Mouse (Mus musculus): Measurements from ENCODE around the gene Nrip1. TPM values are rescaled to one million over a fixed set of nuclear protein-coding genes. Genes with fewer than 3 reads are reported as not detected.

The Nrip1 gene
- total and polyA plus RNA-seq, 2 experiments from 2014 or later: 29.5 to 33.7 TPM

DNA sequence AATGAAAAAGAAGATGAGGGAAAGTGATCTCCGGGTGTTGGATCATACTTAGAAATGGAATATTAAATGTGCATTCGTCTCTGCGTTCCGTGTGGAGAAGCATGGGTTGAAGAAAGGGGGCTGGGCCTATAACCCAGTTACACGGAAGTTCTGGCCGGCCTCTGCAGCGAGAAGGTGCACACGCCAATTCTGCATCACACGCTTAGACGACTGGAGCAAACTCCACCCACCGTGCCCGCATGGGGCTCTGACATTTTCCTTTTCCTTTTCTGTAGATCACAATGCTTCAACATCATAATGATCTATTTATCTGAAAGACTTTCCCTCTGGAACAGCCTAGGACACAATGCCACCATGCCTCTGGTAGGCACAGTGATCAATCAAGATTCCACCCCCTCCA is 16.5 kb downstream of the Nrip1 start:
- Histone ChIP-seq H3K27ac (ENCODE audit: low read depth, low read length) (no peak overlapping the region), H3K9me3 (ENCODE audit: low read length) (no peaks in the 10 kb centered on the region), H3K4me2 (ENCODE audit: low read depth, low read length, poor library complexity, severe bottlenecking) (no peak overlapping the region), H3K36me3 (ENCODE audit: insufficient read depth, low read length) (no peaks in the 10 kb centered on the region), H3K27me3 (ENCODE audit: insufficient read depth, low read length) (no peaks in the 10 kb centered on the region), H3K4me3 (ENCODE audit: low read depth, low read length) (no peak overlapping the region), H3K4me1 (ENCODE audit: insufficient read depth, low read length) (no peaks in the 10 kb centered on the region), H3K9ac (replicated peaks; ENCODE audit: low read length, poor library complexity, severe bottlenecking) (no peak overlapping the region)
- WGBS: 95% methylated on average over 12 of the region's 12 CpGs
- no peak for DNase-seq (ENCODE audit: low spot score)
- no peak for TF ChIP-seq CTCF (IDR thresholded peaks at IDR 0.05)
- no peak for ATAC-seq (ENCODE audit: low FRiP score)

DNA sequence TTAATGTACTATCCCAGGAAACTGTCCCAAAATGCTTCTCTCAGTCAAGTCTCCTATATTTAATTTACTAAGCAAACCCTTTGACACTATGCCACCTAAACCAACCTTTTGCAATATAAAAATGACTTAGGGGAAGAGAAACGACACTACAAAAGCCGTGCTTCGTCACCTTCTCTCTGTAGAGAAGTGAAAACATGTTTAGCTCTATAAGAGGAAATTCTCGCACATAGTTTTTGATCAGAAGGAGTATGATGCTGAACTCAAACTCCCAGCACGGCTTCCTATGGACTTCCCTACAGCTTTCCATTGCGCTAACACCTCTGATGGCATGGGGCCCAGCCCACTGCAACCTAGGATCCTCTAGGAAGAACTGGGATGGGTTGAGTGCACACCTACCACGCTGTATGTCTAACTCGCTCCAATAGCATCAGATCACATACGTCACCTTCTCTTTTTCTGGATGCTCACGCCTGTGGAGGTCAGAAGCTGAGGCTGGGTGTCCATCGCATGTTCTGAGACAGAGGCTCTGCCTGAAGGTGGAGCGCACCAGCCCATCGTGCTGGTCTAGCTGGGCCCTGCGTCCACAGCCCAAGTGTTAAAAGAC is 17.6 kb downstream of the Nrip1 start:
- DNase-seq (ENCODE audit: low spot score) (no peak), ATAC-seq (ENCODE audit: low FRiP score) (no peak)
- Histone ChIP-seq H3K4me3 (ENCODE audit: low read depth, low read length) (no peak overlapping the region), H3K9me3 (ENCODE audit: low read length) (no peaks in the 10 kb centered on the region), H3K4me2 (ENCODE audit: low read depth, low read length, poor library complexity, severe bottlenecking) (no peak overlapping the region), H3K9ac (replicated peaks; ENCODE audit: low read length, poor library complexity, severe bottlenecking) (no peak overlapping the region), H3K36me3 (ENCODE audit: insufficient read depth, low read length) (no peaks in the 10 kb centered on the region), H3K4me1 (ENCODE audit: insufficient read depth, low read length) (no peaks in the 10 kb centered on the region), H3K27me3 (ENCODE audit: insufficient read depth, low read length) (no peaks in the 10 kb centered on the region), H3K27ac (ENCODE audit: low read depth, low read length) (no peak overlapping the region)
- 95% methylated on average over 14 of the region's 14 CpGs for WGBS
- TF ChIP-seq CTCF (IDR thresholded peaks at IDR 0.05): no peak

DNA sequence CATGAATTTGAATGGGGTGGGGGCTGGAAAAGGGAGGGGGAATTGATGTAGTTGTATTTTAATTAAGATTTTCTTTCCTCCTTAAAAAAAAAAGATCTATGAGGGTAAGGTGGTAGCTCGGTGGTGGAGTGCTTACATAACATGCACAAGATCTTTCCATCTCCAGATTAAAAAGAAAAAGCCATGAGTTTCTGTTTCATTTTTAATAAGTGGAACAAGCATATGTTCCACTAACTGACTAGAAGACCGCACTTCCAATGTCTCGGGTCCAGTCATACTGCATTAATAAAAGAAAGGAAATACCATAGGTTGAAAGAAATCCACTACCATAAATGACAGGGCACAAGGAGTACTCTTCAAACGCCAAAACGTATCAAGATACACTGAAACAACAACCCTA is 18.4 kb downstream of the Nrip1 start:
- no peak for ATAC-seq (ENCODE audit: low FRiP score)
- 80% methylated on average over 5 of the region's 5 CpGs for WGBS

DNA sequence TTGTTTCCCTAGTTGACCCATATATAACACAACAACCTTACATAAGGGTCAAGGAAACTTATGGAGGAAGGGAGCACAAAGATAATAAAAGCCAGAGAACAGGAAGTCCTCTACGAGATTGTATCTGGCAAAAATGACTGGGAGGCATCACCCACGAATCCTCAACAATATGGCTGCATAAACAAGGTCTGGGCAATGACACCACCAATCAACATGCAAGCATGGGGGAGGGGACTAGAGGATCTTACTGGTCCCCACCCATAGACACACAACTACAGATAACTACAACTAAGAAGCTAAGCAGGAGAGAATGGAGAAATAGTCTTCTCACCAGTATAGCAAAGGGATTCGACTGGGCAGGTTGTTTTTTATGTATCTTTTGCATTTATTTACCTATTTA is 18.8 kb downstream of the Nrip1 start:
- DNase-seq (ENCODE audit: low spot score): no peak

More for the DNA sequence above, 18.4 kb downstream of the Nrip1 start:
- Histone ChIP-seq H3K27ac (ENCODE audit: low read depth, low read length) (no peak overlapping the region), H3K36me3 (ENCODE audit: insufficient read depth, low read length) (no peaks in the 10 kb centered on the region), H3K27me3 (ENCODE audit: insufficient read depth, low read length) (no peaks in the 10 kb centered on the region), H3K9me3 (ENCODE audit: low read length) (no peaks in the 10 kb centered on the region), H3K4me3 (ENCODE audit: low read depth, low read length) (no peak overlapping the region), H3K4me2 (ENCODE audit: low read depth, low read length, poor library complexity, severe bottlenecking) (no peak overlapping the region), H3K9ac (replicated peaks; ENCODE audit: low read length, poor library complexity, severe bottlenecking) (no peak overlapping the region), H3K4me1 (ENCODE audit: insufficient read depth, low read length) (no peaks in the 10 kb centered on the region)
- no peak for TF ChIP-seq CTCF (IDR thresholded peaks at IDR 0.05)
- DNase-seq (ENCODE audit: low spot score): no peak

DNA sequence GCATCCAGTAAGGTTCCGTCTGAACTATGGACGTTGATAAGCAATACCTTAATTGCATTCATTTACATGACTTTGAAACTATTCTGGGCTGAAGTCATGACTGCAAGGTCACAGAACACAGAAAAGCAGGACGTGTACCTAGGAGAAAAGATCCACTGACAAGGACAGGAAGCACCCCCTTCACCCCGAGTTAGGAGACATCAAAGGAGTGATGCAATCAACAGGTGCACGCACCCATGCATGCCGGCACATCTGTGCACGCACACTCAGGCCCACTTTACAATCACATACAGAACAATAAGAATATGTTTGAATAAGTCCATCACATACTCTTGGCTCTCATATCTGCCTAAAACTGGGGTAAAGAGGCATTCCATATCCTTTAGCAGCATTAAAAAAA is 19.3 kb downstream of the Nrip1 start:
- Histone ChIP-seq H3K9ac (replicated peaks; ENCODE audit: low read length, poor library complexity, severe bottlenecking) (no peak overlapping the region), H3K4me1 (ENCODE audit: insufficient read depth, low read length) (no peaks in the 10 kb centered on the region), H3K9me3 (ENCODE audit: low read length) (no peaks in the 10 kb centered on the region), H3K36me3 (ENCODE audit: insufficient read depth, low read length) (0 out of 2 replicates have a peak, but pooled peaks cover 4% of the 10 kb centered on the region), H3K27me3 (ENCODE audit: insufficient read depth, low read length) (no peaks in the 10 kb centered on the region), H3K4me2 (ENCODE audit: low read depth, low read length, poor library complexity, severe bottlenecking) (no peak overlapping the region), H3K27ac (ENCODE audit: low read depth, low read length) (no peak overlapping the region), H3K4me3 (ENCODE audit: low read depth, low read length) (no peak overlapping the region)
- TF ChIP-seq CTCF (IDR thresholded peaks at IDR 0.05): no peak
- DNase-seq (ENCODE audit: low spot score) (no peak), ATAC-seq (ENCODE audit: low FRiP score) (no peak)
- WGBS: 88% methylated on average over 7 of the region's 7 CpGs

More for the DNA sequence above, 18.8 kb downstream of the Nrip1 start:
- H3K27ac ChIP-seq (ENCODE audit: low read depth, low read length): no peak overlapping the region
- 0 out of 2 replicates have a peak, but pooled peaks cover under 1% of the 10 kb centered on the region for H3K36me3 ChIP-seq (ENCODE audit: insufficient read depth, low read length)
- no peaks in the 10 kb centered on the region for H3K9me3 ChIP-seq (ENCODE audit: low read length)
- ATAC-seq (ENCODE audit: low FRiP score): no peak
- H3K4me1 ChIP-seq (ENCODE audit: insufficient read depth, low read length): no peaks in the 10 kb centered on the region
- WGBS: 85% methylated on average over 3 of the region's 3 CpGs
- no peak overlapping the region for H3K4me3 ChIP-seq (ENCODE audit: low read depth, low read length)
- no peak overlapping the region for H3K4me2 ChIP-seq (ENCODE audit: low read depth, low read length, poor library complexity, severe bottlenecking)
- no peak overlapping the region for H3K9ac ChIP-seq (replicated peaks; ENCODE audit: low read length, poor library complexity, severe bottlenecking)
- no peak for TF ChIP-seq CTCF (IDR thresholded peaks at IDR 0.05)
- H3K27me3 ChIP-seq (ENCODE audit: insufficient read depth, low read length): no peaks in the 10 kb centered on the region

DNA sequence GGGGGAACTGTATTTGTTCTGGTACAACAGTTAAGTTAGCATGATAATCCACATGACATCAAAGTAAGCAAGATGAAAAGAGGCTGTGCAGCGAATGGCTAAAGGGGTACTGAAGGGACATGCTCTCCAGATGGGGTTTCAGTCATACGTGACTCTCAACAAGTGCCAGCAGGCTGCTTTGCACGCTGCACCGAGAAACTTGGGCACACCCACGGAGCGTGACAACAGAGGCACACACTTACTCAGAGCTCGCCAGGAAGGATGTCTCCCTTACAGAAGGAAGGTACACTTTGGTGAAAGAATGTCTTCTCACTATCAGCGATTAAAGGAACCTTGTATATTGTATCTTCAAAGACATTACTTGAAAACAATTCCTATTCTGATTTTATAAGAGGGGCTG is 22.7 kb downstream of the Nrip1 start:
- Histone ChIP-seq H3K27me3 (ENCODE audit: insufficient read depth, low read length) (no peaks in the 10 kb centered on the region), H3K4me3 (ENCODE audit: low read depth, low read length) (no peak overlapping the region), H3K36me3 (ENCODE audit: insufficient read depth, low read length) (0 out of 2 replicates have a peak, but pooled peaks cover 4% of the 10 kb centered on the region), H3K9ac (replicated peaks; ENCODE audit: low read length, poor library complexity, severe bottlenecking) (no peak overlapping the region), H3K27ac (ENCODE audit: low read depth, low read length) (no peak overlapping the region), H3K4me1 (ENCODE audit: insufficient read depth, low read length) (no peaks in the 10 kb centered on the region), H3K4me2 (ENCODE audit: low read depth, low read length, poor library complexity, severe bottlenecking) (no peak overlapping the region), H3K9me3 (ENCODE audit: low read length) (no peaks in the 10 kb centered on the region)
- 72% methylated on average over 8 of the region's 8 CpGs for WGBS
- no peak for DNase-seq (ENCODE audit: low spot score)
- TF ChIP-seq CTCF (IDR thresholded peaks at IDR 0.05): no peak
- no peak for ATAC-seq (ENCODE audit: low FRiP score)

Data from midbrain, postnatal 0 days (tissue).